ENCODE assay signal across 8 mouse cellular contexts in the genomic region with DNA sequence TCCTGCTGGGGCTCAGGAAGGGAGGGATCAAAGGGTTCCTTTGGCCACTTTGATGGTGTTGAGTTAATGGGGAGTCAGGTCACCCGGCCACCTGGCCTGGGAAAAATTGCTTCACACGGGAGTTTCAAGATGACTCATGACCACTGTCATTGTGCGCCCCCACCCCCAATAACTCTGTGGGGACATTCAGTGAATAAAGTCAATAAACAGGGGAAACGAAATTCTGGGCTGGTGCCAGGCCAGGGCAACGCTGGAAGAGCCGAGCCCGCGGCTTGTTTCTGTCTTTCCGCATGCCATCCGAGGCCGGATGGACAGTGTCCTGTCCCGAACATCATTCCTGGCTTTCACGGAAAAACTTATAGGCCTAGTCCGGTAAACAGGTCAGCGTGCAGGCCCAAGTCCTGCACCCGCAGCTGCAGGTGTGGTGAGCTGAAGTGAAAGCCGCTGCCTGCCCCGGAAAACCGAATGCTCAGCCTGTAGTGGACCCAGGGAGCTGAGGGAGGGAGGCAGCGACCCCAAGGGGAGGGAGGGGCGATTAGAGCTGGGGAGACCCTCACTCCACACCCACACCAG. TPM values are rescaled to one million over a fixed set of nuclear protein-coding genes. Genes with fewer than 3 reads are reported as not detected.
DNase-seq lines count a peak whose midpoint lies in the region; ATAC-seq lines count a peak whose summit lies in the region.

No protein-coding gene starts in this region.

- WGBS in heart, embryonic 12.5 days, result 9% methylated on average over 21 of the region's 21 CpGs
- WGBS in embryonic facial prominence, embryonic 11.5 days, result 2% methylated on average over 21 of the region's 21 CpGs
- WGBS in hindbrain, embryonic 16.5 days, result 4% methylated on average over 21 of the region's 21 CpGs
- WGBS in midbrain, embryonic 13.5 days, result 3% methylated on average over 21 of the region's 21 CpGs

- H3K4me1 ChIP-seq in heart, embryonic 12.5 days (replicated peaks), result peaks cover 25% of the 10 kb centered on the region
- peaks cover 12% of the 10 kb centered on the region for H3K4me1 ChIP-seq in embryonic facial prominence, embryonic 11.5 days (ENCODE audit: control insufficient read depth, insufficient read depth, low read length)
- peaks cover 17% of the 10 kb centered on the region for H3K4me1 ChIP-seq in hindbrain, embryonic 16.5 days (ENCODE audit: control insufficient read depth, insufficient read depth, low read depth, low read length)
- H3K4me1 ChIP-seq in midbrain, embryonic 13.5 days (replicated peaks), result peaks cover 26% of the 10 kb centered on the region

- H3K36me3 ChIP-seq in heart, embryonic 12.5 days, result no peaks in the 10 kb centered on the region
- H3K36me3 ChIP-seq in embryonic facial prominence, embryonic 11.5 days (replicated peaks; ENCODE audit: control insufficient read depth, insufficient read depth, low read depth, low read length), result no peaks in the 10 kb centered on the region
- H3K36me3 ChIP-seq in hindbrain, embryonic 16.5 days (ENCODE audit: control insufficient read depth, insufficient read depth, low read length), result no peaks in the 10 kb centered on the region
- no peaks in the 10 kb centered on the region for H3K36me3 ChIP-seq in midbrain, embryonic 13.5 days

- H3K4me2 ChIP-seq in heart, embryonic 12.5 days, result peak overlapping the region; percentile 69
- peak overlapping the region; percentile 56 for H3K4me2 ChIP-seq in embryonic facial prominence, embryonic 11.5 days (ENCODE audit: low read depth, low read length)
- peak overlapping the region; percentile 66 for H3K4me2 ChIP-seq in hindbrain, embryonic 16.5 days (ENCODE audit: low read length)
- H3K4me2 ChIP-seq in midbrain, embryonic 13.5 days (replicated peaks), result peak overlapping the region; percentile 54

- H3K27me3 ChIP-seq in heart, embryonic 12.5 days (replicated peaks), result peaks cover 91% of the 10 kb centered on the region
- H3K27me3 ChIP-seq in embryonic facial prominence, embryonic 11.5 days (ENCODE audit: control insufficient read depth, insufficient read depth, low read length), result peaks cover 71% of the 10 kb centered on the region
- H3K27me3 ChIP-seq in hindbrain, embryonic 16.5 days (replicated peaks; ENCODE audit: control insufficient read depth, insufficient read depth, low read length), result peaks cover 72% of the 10 kb centered on the region
- peaks cover 91% of the 10 kb centered on the region for H3K27me3 ChIP-seq in midbrain, embryonic 13.5 days

- ATAC-seq in heart, embryonic 12.5 days (ENCODE audit: insufficient number of reproducible peaks, low FRiP score), result no peak
- no peak for ATAC-seq in embryonic facial prominence, embryonic 11.5 days (replicated peaks; ENCODE audit: insufficient number of reproducible peaks, low FRiP score, low TSS enrichment, low read depth)
- ATAC-seq in hindbrain, embryonic 16.5 days, result 0 out of 2 replicates have a peak, but pooled peaks have one; percentile 7
- no peak for ATAC-seq in midbrain, embryonic 13.5 days

- H3K4me3 ChIP-seq in heart, embryonic 12.5 days, result peak overlapping the region; percentile 42
- H3K4me3 ChIP-seq in embryonic facial prominence, embryonic 11.5 days (ENCODE audit: low read depth, low read length), result peak overlapping the region; percentile 30
- H3K4me3 ChIP-seq in hindbrain, embryonic 16.5 days (ENCODE audit: low read length), result peak overlapping the region; percentile 42
- H3K4me3 ChIP-seq in midbrain, embryonic 13.5 days (replicated peaks), result peak overlapping the region; percentile 36

- no peak overlapping the region for H3K27ac ChIP-seq in heart, embryonic 12.5 days (ENCODE audit: poor library complexity, severe bottlenecking)
- H3K27ac ChIP-seq in embryonic facial prominence, embryonic 11.5 days (replicated peaks; ENCODE audit: low read depth, low read length), result no peak overlapping the region
- H3K27ac ChIP-seq in hindbrain, embryonic 16.5 days (ENCODE audit: low read depth, low read length), result no peak overlapping the region
- no peak overlapping the region for H3K27ac ChIP-seq in midbrain, embryonic 13.5 days

- H3K9ac ChIP-seq in heart, embryonic 12.5 days, result no peak overlapping the region
- peak overlapping the region; percentile 18; the same call in 1 of the 2 replicates for H3K9ac ChIP-seq in embryonic facial prominence, embryonic 11.5 days (replicated peaks; ENCODE audit: low read length)
- H3K9ac ChIP-seq in hindbrain, embryonic 16.5 days (ENCODE audit: low read depth, low read length), result peak overlapping the region; percentile 27; the same call in 1 of the 2 replicates
- H3K9ac ChIP-seq in midbrain, embryonic 13.5 days (replicated peaks), result peak overlapping the region; percentile 25; the same call in 1 of the 2 replicates

- no peaks in the 10 kb centered on the region for H3K9me3 ChIP-seq in heart, embryonic 12.5 days (replicated peaks)
- no peaks in the 10 kb centered on the region for H3K9me3 ChIP-seq in embryonic facial prominence, embryonic 11.5 days (replicated peaks; ENCODE audit: control insufficient read depth, low read length)
- H3K9me3 ChIP-seq in hindbrain, embryonic 16.5 days (ENCODE audit: control insufficient read depth, low read length), result no peaks in the 10 kb centered on the region; the same call in 1 of the 2 replicates
- H3K9me3 ChIP-seq in midbrain, embryonic 13.5 days, result no peaks in the 10 kb centered on the region

- no peak for DNase-seq in heart, postnatal 4 days
- DNase-seq in embryonic facial prominence, embryonic 11.5 days (ENCODE audit: low spot score), result no peak
- no peak for DNase-seq in left cerebral cortex, adult 11 months (ENCODE audit: low spot score)
- no peak for DNase-seq in spleen, postnatal 36 days (ENCODE audit: low spot score in 2 of 2)
- no peak for DNase-seq in urinary bladder, adult 18-20 months (ENCODE audit: low spot score in 2 of 2)

RNA-seq across cellular contexts. Expression of gene Tbx1, which starts 9.3 kb away (rescaled TPM):
- polyA plus RNA-seq in heart, embryonic 12.5 days (2016; fragmentation: Nextera tagmentation; extraction: Ambion mirVana), result 0.13 and 0.67 TPM in 2 replicates
- total RNA-seq in heart, postnatal 4 days (2021), result under 1 TPM; 0.55 to 0.68 TPM
- polyA plus RNA-seq in embryonic facial prominence, embryonic 11.5 days (2014; fragmentation: Nextera tagmentation; extraction: Ambion mirVana), result 6.3 and 6.8 TPM in 2 replicates
- 0.89 and 0.90 TPM in 2 replicates for polyA plus RNA-seq in hindbrain, embryonic 16.5 days (2015; fragmentation: Nextera tagmentation; extraction: Ambion mirVana)
- 0.34 and 0.71 TPM in 2 replicates for polyA plus RNA-seq in midbrain, embryonic 13.5 days (2015; fragmentation: Nextera tagmentation; extraction: Ambion mirVana)

RNA-seq across cellular contexts. Expression of gene Gp1bb, which starts 41.1 kb away (rescaled TPM):
- 5.5 and 7.9 TPM in 2 replicates for polyA plus RNA-seq in heart, embryonic 12.5 days (2016; fragmentation: Nextera tagmentation; extraction: Ambion mirVana)
- total RNA-seq in heart, postnatal 4 days (2021), result 1 to 10 TPM in 1 of 2 experiments, under 1 TPM in 1; 0.32 to 1.1 TPM
- 5.8 and 6.4 TPM in 2 replicates for polyA plus RNA-seq in embryonic facial prominence, embryonic 11.5 days (2014; fragmentation: Nextera tagmentation; extraction: Ambion mirVana)
- 9.6 and 9.7 TPM in 2 replicates for polyA plus RNA-seq in hindbrain, embryonic 16.5 days (2015; fragmentation: Nextera tagmentation; extraction: Ambion mirVana)
- 8.2 and 10.5 TPM in 2 replicates for polyA plus RNA-seq in midbrain, embryonic 13.5 days (2015; fragmentation: Nextera tagmentation; extraction: Ambion mirVana)

RNA-seq across cellular contexts. Expression of gene Gm49601, which starts 45.1 kb away (rescaled TPM):
- polyA plus RNA-seq in heart, embryonic 12.5 days (2016; fragmentation: Nextera tagmentation; extraction: Ambion mirVana), result 1.2 and 1.8 TPM in 2 replicates
- 1 to 10 TPM; 4.0 to 5.1 TPM for total RNA-seq in heart, postnatal 4 days (2021)
- polyA plus RNA-seq in embryonic facial prominence, embryonic 11.5 days (2014; fragmentation: Nextera tagmentation; extraction: Ambion mirVana), result 1.1 and 3.0 TPM in 2 replicates
- 18.7 and 22.6 TPM in 2 replicates for polyA plus RNA-seq in hindbrain, embryonic 16.5 days (2015; fragmentation: Nextera tagmentation; extraction: Ambion mirVana)
- polyA plus RNA-seq in midbrain, embryonic 13.5 days (2015; fragmentation: Nextera tagmentation; extraction: Ambion mirVana), result 16.5 and 18.3 TPM in 2 replicates

RNA-seq across cellular contexts. Expression of gene Sept5, which starts 48.6 kb away (rescaled TPM):
- polyA plus RNA-seq in heart, embryonic 12.5 days (2016; fragmentation: Nextera tagmentation; extraction: Ambion mirVana), result 6.3 and 6.5 TPM in 2 replicates
- 10 to 100 TPM; 10.4 to 15.2 TPM for total RNA-seq in heart, postnatal 4 days (2021)
- polyA plus RNA-seq in embryonic facial prominence, embryonic 11.5 days (2014; fragmentation: Nextera tagmentation; extraction: Ambion mirVana), result 33.7 and 39.9 TPM in 2 replicates
- polyA plus RNA-seq in hindbrain, embryonic 16.5 days (2015; fragmentation: Nextera tagmentation; extraction: Ambion mirVana), result 230 and 249 TPM in 2 replicates
- 149 and 151 TPM in 2 replicates for polyA plus RNA-seq in midbrain, embryonic 13.5 days (2015; fragmentation: Nextera tagmentation; extraction: Ambion mirVana)
